Mouse (Mus musculus) forebrain, embryonic 15.5 days (tissue): ENCODE measurements around the gene Hoxa13. TPM values are rescaled to one million over a fixed set of nuclear protein-coding genes. Genes with fewer than 3 reads are reported as not detected.

Source experiments
- ATAC-seq: fragments of 200-750 bp; cut with Nextera tagmentation; replicated peaks from 2 replicates; pipeline ENCODE4 v1.8.0; 2017; ENCODE audit warnings: mild to moderate bottlenecking, moderate TSS enrichment, moderate library complexity
- H3K27ac ChIP-seq: fragments of 300-500 bp; sonication (generic); replicated peaks from 2 replicates; pipeline ENCODE4 v1.5.1; 2015; ENCODE audit warnings: mild to moderate bottlenecking, inconsistent platforms
- H3K27me3 ChIP-seq: fragments of 300-500 bp; sonication (generic); 2 replicates; pipeline ENCODE4 v1.6.1; 2015; ENCODE audit warnings: inconsistent platforms
- H3K36me3 ChIP-seq: fragments of 300-500 bp; sonication (generic); 2 replicates; pipeline ENCODE4 v1.6.1; 2015; ENCODE audit warnings: mild to moderate bottlenecking, inconsistent platforms
- H3K4me1 ChIP-seq: fragments of 300-500 bp; sonication (generic); 2 replicates; pipeline ENCODE4 v1.6.1; 2015; ENCODE audit warnings: inconsistent platforms
- H3K4me2 ChIP-seq: fragments of 300-500 bp; sonication (generic); replicated peaks from 2 replicates; pipeline ENCODE4 v1.6.1; 2015; ENCODE audit warnings: mild to moderate bottlenecking, inconsistent platforms
- H3K4me3 ChIP-seq: fragments of 300-500 bp; sonication (generic); 2 replicates; pipeline ENCODE4 v1.5.1; 2015; ENCODE audit warnings: mild to moderate bottlenecking, inconsistent platforms
- H3K9ac ChIP-seq: fragments of 300-500 bp; sonication (generic); replicated peaks from 2 replicates; pipeline ENCODE4 v1.6.1; 2015; ENCODE audit warnings: mild to moderate bottlenecking, inconsistent platforms
- H3K9me3 ChIP-seq: fragments of 300-500 bp; sonication (generic); 2 replicates; pipeline ENCODE4 v1.6.1; 2016; ENCODE audit warnings: inconsistent platforms
- WGBS: fragments of 180-500 bp; shearing (Covaris S2); methylation state at CpG from one replicate; pipeline ENCODE4 v1.1.7; 2015; ENCODE audit warnings: mixed read lengths; 5-methylcytosine and 5-hydroxymethylcytosine counted together
- polyA plus RNA-seq: library from polyadenylated mRNA; unstranded; fragments of >200 nt; fragmentation: Nextera tagmentation; extraction: Ambion mirVana; gene quantifications from 2 replicates; pipeline ENCODE4 v1.2.1, GENCODE M21; 2015

Hoxa13 gene
- polyA plus RNA-seq, 1 experiment from 2014 or later, result not detected

DNA sequence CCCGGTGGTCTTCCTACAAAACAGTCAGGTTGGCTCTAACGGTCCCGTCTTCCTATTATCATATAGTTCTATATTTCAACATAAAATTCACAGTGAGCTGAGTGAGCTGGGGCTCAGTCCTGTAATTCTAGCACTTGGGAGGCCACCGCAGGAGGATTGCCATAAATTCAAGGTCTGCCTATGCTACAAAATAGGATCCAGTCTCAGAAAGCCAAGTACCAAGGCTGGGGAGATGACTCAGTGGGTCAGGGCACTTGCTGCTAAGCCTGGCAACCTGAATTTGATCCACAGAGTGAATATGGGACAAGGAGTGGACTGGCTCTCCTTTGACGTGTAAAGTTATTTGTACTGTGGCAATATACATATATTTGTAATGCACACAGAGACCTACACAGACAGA lies 23.2 kb upstream of the Hoxa13 start:
- no peaks in the 10 kb centered on the region for H3K9me3 ChIP-seq
- no peak for ATAC-seq
- no peak overlapping the region for H3K4me2 ChIP-seq
- H3K9ac ChIP-seq, result no peak overlapping the region
- no peaks in the 10 kb centered on the region for H3K36me3 ChIP-seq
- H3K4me3 ChIP-seq, result no peak overlapping the region
- H3K27ac ChIP-seq, result no peak overlapping the region
- 84% methylated on average over 5 of the region's 5 CpGs for WGBS
- peaks cover 53% of the 10 kb centered on the region for H3K27me3 ChIP-seq
- no peaks in the 10 kb centered on the region for H3K4me1 ChIP-seq

DNA sequence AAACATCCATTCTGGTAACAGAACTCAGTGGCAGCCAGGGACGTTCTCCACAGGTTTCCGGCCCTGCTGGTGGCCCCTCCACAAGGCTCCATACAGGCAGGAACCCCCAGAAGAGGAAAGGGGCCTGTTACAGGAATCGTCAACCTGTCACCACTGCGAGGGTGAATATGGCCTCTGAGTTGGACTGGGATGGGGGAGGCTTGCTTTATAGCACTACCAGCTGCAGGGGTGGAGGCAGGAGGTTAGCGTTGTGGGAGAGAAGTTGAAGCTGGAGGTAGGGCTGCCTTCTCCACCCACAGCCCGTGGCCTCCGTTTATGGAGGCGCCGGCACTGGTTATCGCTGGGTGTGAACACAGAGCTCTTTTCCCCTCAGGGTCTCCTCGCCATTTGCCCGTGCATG lies 20.4 kb upstream of the Hoxa13 start:
- Histone ChIP-seq H3K9me3 (no peaks in the 10 kb centered on the region), H3K4me3 (no peak overlapping the region), H3K9ac (no peak overlapping the region), H3K27ac (no peak overlapping the region), H3K4me1 (no peaks in the 10 kb centered on the region), H3K36me3 (no peaks in the 10 kb centered on the region), H3K27me3 (peaks cover 61% of the 10 kb centered on the region), H3K4me2 (no peak overlapping the region)
- 71% methylated on average over 12 of the region's 12 CpGs for WGBS
- ATAC-seq, result no peak

DNA sequence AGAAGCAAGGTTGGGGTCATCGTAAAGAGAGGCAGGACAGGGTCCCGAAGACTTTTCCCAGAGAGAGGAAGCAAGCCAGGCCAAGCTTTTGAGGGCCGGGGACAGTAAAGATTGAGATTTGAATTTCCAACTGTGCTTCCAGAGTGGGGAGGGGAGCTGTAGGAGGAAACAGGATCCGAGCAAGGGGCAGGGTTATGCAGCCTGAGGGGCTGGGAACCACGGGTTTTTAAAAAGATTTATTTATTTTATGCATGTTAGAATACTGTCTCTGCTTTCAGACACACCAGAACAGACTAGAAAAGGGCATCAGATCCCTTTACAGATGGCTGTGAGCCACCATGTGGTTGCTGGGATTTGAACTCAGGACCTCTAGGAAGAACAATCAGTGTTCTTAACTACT lies 16.2 kb upstream of the Hoxa13 start:
- Histone ChIP-seq H3K27me3 (peaks cover 82% of the 10 kb centered on the region), H3K9ac (no peak overlapping the region), H3K27ac (no peak overlapping the region), H3K4me3 (no peak overlapping the region), H3K9me3 (no peaks in the 10 kb centered on the region), H3K36me3 (no peaks in the 10 kb centered on the region), H3K4me1 (no peaks in the 10 kb centered on the region), H3K4me2 (no peak overlapping the region)
- ATAC-seq, result no peak
- 13% methylated on average over 5 of the region's 5 CpGs for WGBS

DNA sequence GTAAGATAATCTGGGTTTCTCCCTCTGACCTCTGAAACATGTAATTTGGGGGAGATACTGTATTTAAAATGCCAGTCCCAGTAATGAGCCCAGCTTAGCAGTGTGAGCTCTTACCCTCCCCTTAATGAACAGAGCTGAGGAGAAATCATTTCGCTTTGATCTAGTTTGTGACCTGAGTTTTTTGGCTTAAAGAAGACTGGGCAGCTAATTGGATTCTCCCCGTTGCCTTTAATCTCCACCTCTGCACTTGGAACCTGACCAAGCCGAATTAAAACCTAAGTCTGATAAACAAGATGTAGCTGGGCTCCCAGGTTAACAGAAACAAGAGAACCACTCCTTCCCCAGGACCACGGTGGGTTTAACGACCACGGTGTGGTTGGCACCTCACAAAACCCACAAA lies 15.7 kb upstream of the Hoxa13 start:
- no peak for ATAC-seq
- WGBS, result under 1% methylated on average over 6 of the region's 6 CpGs

DNA sequence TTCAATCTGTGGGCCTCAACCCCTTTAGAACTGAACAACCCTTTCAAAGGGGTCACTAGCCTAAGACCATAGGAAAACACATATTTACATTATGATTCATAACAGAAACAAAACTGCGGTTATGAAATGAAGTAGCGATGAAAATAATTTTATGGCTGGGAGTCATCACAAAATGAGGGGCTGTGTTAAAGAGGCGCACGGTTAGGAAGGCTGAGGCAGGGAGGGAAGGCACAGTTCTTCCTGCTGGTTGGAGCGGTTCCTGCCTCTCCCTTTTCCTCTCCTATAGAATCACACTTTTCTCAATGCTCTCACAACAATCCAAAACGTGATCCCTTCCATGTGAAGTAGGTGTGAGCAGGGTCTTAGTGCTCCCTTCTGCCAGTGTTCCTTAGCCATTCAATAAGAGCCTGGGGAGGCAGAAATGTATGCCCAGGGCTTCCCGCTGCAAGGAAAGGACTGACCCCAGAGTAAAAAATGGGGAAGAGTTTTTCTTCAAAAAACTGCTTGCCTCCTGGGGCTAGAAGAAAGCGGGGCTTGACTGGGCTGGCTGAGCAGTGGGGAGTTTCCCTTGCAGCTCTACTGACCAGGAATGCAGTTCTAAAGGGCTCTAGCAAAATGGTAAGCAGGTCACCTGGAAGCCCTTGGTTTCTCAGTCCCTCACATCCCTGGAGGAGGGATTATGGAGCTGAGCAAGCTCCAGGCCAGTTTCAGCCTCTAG lies 15.0 kb upstream of the Hoxa13 start:
- WGBS, result 5% methylated on average over 8 of the region's 8 CpGs
- no peak for ATAC-seq
- Histone ChIP-seq H3K9me3 (no peaks in the 10 kb centered on the region), H3K9ac (no peak overlapping the region), H3K4me2 (no peak overlapping the region), H3K4me1 (no peaks in the 10 kb centered on the region), H3K4me3 (no peak overlapping the region), H3K36me3 (no peaks in the 10 kb centered on the region), H3K27me3 (peaks cover 84% of the 10 kb centered on the region), H3K27ac (no peak overlapping the region)

More for the DNA sequence above, 15.7 kb upstream of the Hoxa13 start:
- Histone ChIP-seq H3K4me3 (no peak overlapping the region), H3K9ac (no peak overlapping the region), H3K36me3 (no peaks in the 10 kb centered on the region), H3K27ac (no peak overlapping the region), H3K9me3 (no peaks in the 10 kb centered on the region), H3K27me3 (peaks cover 84% of the 10 kb centered on the region), H3K4me1 (no peaks in the 10 kb centered on the region), H3K4me2 (no peak overlapping the region)

DNA sequence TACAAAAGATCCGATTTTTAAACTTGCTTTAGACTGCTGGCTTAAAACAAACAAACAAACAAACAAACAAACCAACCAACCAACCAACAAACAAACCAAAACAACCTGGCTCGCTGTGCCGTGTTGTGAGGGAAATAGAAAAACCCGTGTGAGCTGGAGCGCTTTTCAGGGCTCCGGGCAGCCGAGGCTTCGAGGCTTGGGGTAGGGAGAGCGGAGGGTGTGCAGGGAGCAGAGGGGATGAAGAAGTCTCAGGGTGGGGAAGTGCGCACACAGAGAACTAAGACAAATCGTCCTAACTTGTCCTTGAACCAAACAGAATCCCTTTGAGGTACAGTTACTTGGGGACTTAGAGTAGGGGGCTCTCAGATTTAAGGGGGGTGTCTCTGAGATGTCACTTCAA lies 13.9 kb upstream of the Hoxa13 start:
- Histone ChIP-seq H3K36me3 (no peaks in the 10 kb centered on the region), H3K9ac (no peak overlapping the region), H3K4me1 (no peaks in the 10 kb centered on the region), H3K27ac (no peak overlapping the region), H3K4me3 (no peak overlapping the region), H3K4me2 (no peak overlapping the region), H3K27me3 (peaks cover 94% of the 10 kb centered on the region), H3K9me3 (no peaks in the 10 kb centered on the region)
- 3% methylated on average over 11 of the region's 11 CpGs for WGBS
- ATAC-seq, result no peak

DNA sequence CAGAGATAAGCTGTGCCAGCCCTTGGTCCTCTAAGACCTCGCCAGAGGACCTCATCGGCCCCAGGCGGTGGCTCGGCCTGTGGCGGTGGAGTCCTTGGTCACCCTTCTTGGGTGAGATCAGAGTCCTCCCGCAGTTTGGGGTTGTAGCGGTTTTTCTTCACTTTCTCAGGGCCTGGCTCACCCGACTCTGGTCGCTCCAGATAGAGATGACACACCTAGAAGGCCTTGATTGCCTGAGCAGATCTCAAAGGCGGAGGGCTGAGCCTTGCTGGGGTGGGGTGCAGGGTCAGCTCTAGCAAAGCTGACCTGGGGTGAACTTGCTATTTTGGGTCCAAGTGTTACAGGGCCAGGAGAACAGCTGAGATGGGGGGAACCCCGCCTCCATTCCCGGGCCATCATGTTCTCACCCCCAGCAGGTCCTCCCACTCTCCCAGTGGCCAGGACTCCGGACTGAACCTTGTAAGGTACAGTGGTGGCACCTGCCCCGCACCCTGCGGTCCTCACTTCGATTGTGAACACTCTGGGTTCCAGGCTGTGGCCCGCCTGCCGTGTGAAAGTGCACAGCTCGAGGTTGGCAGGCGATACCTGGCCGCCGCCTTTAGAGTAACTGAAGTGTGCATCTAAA lies 13.1 kb upstream of the Hoxa13 start:
- no peak overlapping the region for H3K4me2 ChIP-seq
- no peak overlapping the region for H3K4me3 ChIP-seq
- no peaks in the 10 kb centered on the region for H3K4me1 ChIP-seq
- no peaks in the 10 kb centered on the region for H3K36me3 ChIP-seq
- H3K27me3 ChIP-seq, result peaks cover 97% of the 10 kb centered on the region
- no peak overlapping the region for H3K9ac ChIP-seq
- no peaks in the 10 kb centered on the region for H3K9me3 ChIP-seq
- no peak for ATAC-seq
- WGBS, result 2% methylated on average over 22 of the region's 22 CpGs
- no peak overlapping the region for H3K27ac ChIP-seq

DNA sequence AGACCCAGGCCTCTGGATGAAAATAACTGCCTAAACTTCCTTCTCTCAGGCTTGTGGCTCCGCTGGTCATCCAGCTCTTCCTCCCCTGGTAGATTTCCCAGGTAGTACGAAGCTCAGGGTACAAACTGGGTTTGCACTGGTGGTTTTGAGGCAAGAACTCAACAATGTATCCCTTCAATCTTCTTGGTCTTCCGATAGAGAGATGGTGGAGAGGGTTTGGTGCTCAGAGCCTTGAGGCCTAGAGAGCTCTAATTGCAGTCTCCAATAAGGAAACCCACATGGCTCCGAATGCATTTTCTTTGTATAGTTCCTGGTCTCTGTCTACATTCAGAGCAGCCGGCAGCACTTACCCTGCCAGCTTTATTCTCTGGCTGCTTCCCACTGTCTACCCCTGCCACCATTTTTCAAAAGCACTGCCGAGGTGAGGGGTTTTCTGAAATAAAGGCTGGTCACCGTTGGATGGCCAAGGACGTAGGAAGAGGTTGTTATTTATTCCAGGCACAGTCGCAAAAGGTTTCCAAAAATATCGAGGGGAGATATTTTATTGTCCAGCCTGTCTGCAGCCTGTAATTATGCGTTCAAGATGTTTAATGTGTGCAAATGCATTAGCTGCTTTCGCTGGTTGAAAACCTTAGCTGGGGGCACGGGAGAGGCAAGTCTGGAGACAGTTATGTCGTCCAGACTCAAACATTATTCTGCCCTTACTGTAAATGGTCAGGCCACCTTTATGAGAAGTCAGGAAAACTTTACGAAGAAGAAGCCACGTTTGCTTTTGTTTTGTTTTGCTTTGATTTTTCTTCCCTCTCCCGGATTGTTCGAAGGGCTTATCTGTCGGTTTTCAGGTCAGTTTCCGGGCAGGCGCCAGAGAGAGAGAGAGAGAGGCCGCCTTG lies 12.3 kb upstream of the Hoxa13 start:
- Histone ChIP-seq H3K27me3 (peaks cover 98% of the 10 kb centered on the region), H3K4me1 (no peaks in the 10 kb centered on the region), H3K4me2 (no peak overlapping the region), H3K36me3 (no peaks in the 10 kb centered on the region), H3K4me3 (no peak overlapping the region), H3K9ac (no peak overlapping the region), H3K27ac (no peak overlapping the region), H3K9me3 (no peaks in the 10 kb centered on the region)
- no peak for ATAC-seq
- 2% methylated on average over 22 of the region's 22 CpGs for WGBS

DNA sequence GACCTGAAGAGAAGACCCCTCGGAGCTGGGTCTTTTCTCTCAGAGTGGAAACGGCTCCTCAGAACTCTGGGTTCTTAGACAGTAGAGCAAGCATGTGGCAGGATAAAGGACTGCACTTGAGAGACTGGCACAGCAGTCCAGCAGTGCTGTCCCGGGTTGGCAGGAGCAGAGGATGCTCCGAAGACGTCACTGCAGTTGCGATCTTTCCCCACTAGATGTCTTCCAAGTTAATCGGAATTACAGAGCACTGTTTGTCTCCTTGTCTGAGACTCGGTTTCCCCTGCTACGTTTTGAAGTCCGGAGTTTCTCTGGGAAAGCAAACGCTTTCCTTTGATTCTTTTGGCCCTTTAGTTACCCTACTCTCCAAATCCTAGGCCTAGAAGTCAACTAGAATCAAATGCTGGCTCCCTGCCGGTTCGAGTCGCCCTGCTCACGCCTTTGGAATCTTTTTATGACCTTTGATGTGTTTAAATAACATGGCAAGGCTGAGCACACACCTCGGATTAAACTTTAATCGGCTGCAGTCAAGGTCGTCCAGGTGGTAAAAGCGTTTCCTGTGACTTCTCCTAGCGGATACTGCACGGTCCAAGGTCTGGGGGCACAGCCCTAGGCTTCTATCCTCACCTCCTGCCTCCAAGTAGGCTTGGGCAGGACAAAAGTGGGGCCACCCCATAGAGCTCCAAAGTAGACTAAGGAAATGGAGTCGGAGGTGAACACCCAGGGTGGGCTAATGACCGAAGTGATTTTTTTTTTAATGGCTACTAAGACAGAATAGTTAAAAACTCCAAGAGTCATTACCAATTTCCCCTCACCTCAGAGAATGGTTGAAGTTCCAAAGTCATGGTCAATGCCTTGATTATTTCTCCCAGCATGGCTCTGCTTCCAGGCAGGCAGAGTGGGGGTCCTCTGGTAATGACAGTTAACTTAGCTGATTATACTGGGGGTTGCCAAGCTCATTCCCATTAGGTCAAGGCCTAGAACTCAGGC lies 10.1 kb upstream of the Hoxa13 start:
- Histone ChIP-seq H3K9me3 (no peaks in the 10 kb centered on the region), H3K4me2 (no peak overlapping the region), H3K27ac (no peak overlapping the region), H3K9ac (no peak overlapping the region), H3K27me3 (peaks cover 96% of the 10 kb centered on the region), H3K4me3 (no peak overlapping the region), H3K36me3 (no peaks in the 10 kb centered on the region), H3K4me1 (no peaks in the 10 kb centered on the region)
- no peak for ATAC-seq
- WGBS, result 6% methylated on average over 23 of the region's 23 CpGs

DNA sequence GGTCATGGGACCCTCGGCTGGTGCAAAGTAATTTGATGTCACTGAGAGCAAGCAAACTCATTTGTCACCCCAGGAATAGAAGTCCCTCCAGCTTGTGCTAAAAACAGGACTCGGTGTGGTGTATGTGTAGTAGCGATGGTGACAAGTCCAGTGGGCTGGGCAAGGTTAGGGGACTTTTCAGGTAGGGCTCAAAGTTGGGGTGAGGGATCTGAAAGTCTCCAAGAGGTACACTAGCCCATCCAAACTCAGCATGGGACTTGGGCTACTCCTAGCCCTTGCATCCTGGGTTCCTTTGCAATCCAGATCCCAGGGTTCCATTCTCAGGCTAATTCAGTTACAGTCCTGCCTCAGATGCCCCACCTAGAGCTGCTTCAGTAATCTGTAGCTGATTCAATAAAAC lies 8.1 kb upstream of the Hoxa13 start:
- H3K27ac ChIP-seq, result no peak overlapping the region

DNA sequence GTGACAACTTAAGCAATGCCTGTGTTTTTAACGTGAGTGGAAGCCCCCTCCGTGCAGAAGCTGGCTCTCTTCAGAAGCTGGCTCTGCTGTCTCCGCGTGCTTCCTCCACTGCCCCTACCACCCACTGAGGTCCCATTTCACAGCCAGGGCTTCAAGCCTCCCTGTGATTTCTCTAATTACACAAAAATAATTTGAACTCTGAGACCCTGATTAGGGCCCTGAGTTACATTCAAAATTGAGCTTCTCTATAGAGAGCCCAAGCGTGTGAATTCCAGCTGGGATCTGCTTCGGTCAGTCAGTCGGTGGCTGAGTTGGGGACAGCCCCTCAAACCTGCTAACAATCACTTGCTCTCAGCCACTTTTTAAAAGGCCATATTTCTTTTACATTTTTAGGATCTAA lies 7.7 kb upstream of the Hoxa13 start:
- Histone ChIP-seq H3K27ac (no peak overlapping the region), H3K9me3 (no peaks in the 10 kb centered on the region), H3K4me1 (no peaks in the 10 kb centered on the region), H3K36me3 (no peaks in the 10 kb centered on the region), H3K4me3 (no peak overlapping the region), H3K9ac (no peak overlapping the region), H3K27me3 (peaks cover 96% of the 10 kb centered on the region), H3K4me2 (no peak overlapping the region)
- no peak for ATAC-seq
- WGBS, result under 1% methylated on average over 7 of the region's 7 CpGs

More for the DNA sequence above, 8.1 kb upstream of the Hoxa13 start:
- H3K27me3 ChIP-seq, result peaks cover 96% of the 10 kb centered on the region
- no peaks in the 10 kb centered on the region for H3K9me3 ChIP-seq
- H3K4me1 ChIP-seq, result no peaks in the 10 kb centered on the region
- whole genome bisulfite sequencing, result 5% methylated on average over 3 of the region's 3 CpGs
- H3K4me3 ChIP-seq, result no peak overlapping the region
- H3K4me2 ChIP-seq, result no peak overlapping the region
- no peak overlapping the region for H3K9ac ChIP-seq
- ATAC-seq, result no peak
- no peaks in the 10 kb centered on the region for H3K36me3 ChIP-seq
